In genomic region chr12:97888801-97889455, GRCm38 (mm10) we compare ENCODE assay signal across 9 mouse cellular contexts.
DNase-seq lines count a peak whose midpoint lies in the region; ATAC-seq and TF ChIP-seq lines count a peak whose summit lies in the region.
"Had no signal": no experiment of that assay in that cellular context is flagged by ENCODE, and none has a peak within 500 bp of the region (broad histone marks: within the 10 kb centered on the region; RNA-seq: fewer than 3 reads in every experiment).

No protein-coding gene starts in this region.

- no peak for TF ChIP-seq CTCF in intestine, postnatal 0 days (IDR thresholded peaks at IDR 0.05; ENCODE audit: low read depth)

- no peak for ATAC-seq in intestine, embryonic 14.5 days (replicated peaks; ENCODE audit: low FRiP score, low TSS enrichment, low read depth)
- ATAC-seq in intestine, postnatal 0 days: no peak
- ATAC-seq in midbrain, embryonic 15.5 days (replicated peaks): peak; percentile 81

- no peak for DNase-seq in intestine, embryonic 14.5 days (ENCODE audit: low spot score)
- DNase-seq in embryo, embryonic 9.5 days (ENCODE audit: extremely low spot score): peak; percentile 37
- peak; percentile 3 for DNase-seq in hindbrain, embryonic 10.5 days (ENCODE audit: low spot score)
- DNase-seq in gastrocnemius, postnatal 4 days (ENCODE audit: low spot score in 2 of 2): no peak
- DNase-seq in gastrocnemius, postnatal 36 days: no peak
- no peak for DNase-seq in heart, adult 9 months (ENCODE audit: low spot score in 2 of 2)
- DNase-seq: thymus, adult 18-20 months had no signal

- no peaks in the 10 kb centered on the region for H3K9me3 ChIP-seq in intestine, embryonic 14.5 days (ENCODE audit: control insufficient read depth, low read length)
- H3K9me3 ChIP-seq in intestine, postnatal 0 days (ENCODE audit: control insufficient read depth): no peaks in the 10 kb centered on the region
- no peaks in the 10 kb centered on the region for H3K9me3 ChIP-seq in hindbrain, embryonic 10.5 days
- H3K9me3 ChIP-seq in midbrain, embryonic 15.5 days: no peaks in the 10 kb centered on the region

- intact Hi-C loops in gastrocnemius, postnatal 36 days (cut with DNase I): no loop called here

- peak overlapping the region; percentile 33 for H3K4me2 ChIP-seq in intestine, embryonic 14.5 days (ENCODE audit: low read length)
- H3K4me2 ChIP-seq in intestine, postnatal 0 days (replicated peaks; ENCODE audit: low read depth): no peak overlapping the region
- peak overlapping the region; percentile 40 for H3K4me2 ChIP-seq in midbrain, embryonic 15.5 days

- WGBS in intestine, embryonic 14.5 days: 12% methylated on average over 12 of the region's 12 CpGs
- 20% methylated on average over 12 of the region's 12 CpGs for WGBS in intestine, postnatal 0 days
- 40% methylated on average over 12 of the region's 12 CpGs for WGBS in hindbrain, embryonic 10.5 days
- WGBS in midbrain, embryonic 15.5 days: 6% methylated on average over 12 of the region's 12 CpGs

- H3K27ac ChIP-seq in intestine, embryonic 14.5 days (ENCODE audit: low read depth): no peak overlapping the region
- H3K27ac ChIP-seq in intestine, postnatal 0 days (ENCODE audit: low read depth, low read length): no peak overlapping the region
- H3K27ac ChIP-seq in hindbrain, embryonic 10.5 days: no peak overlapping the region
- peak overlapping the region; percentile 63 for H3K27ac ChIP-seq in midbrain, embryonic 15.5 days

- H3K4me1 ChIP-seq in intestine, embryonic 14.5 days (replicated peaks; ENCODE audit: control insufficient read depth, insufficient read depth, low read length): 0 out of 2 replicates have a peak, but pooled peaks cover 4% of the 10 kb centered on the region
- no peaks in the 10 kb centered on the region for H3K4me1 ChIP-seq in intestine, postnatal 0 days (replicated peaks; ENCODE audit: control insufficient read depth, insufficient read depth, low read length)
- H3K4me1 ChIP-seq in hindbrain, embryonic 10.5 days (replicated peaks): peaks cover 18% of the 10 kb centered on the region
- peaks cover 15% of the 10 kb centered on the region for H3K4me1 ChIP-seq in midbrain, embryonic 15.5 days

- H3K27me3 ChIP-seq in intestine, embryonic 14.5 days (replicated peaks; ENCODE audit: control insufficient read depth, insufficient read depth, low read length): no peaks in the 10 kb centered on the region
- no peaks in the 10 kb centered on the region for H3K27me3 ChIP-seq in intestine, postnatal 0 days (replicated peaks; ENCODE audit: control insufficient read depth, insufficient read depth, low read length)
- H3K27me3 ChIP-seq in hindbrain, embryonic 10.5 days (ENCODE audit: insufficient read depth, poor library complexity, severe bottlenecking): no peaks in the 10 kb centered on the region
- H3K27me3 ChIP-seq in midbrain, embryonic 15.5 days (replicated peaks): no peaks in the 10 kb centered on the region

- H3K36me3 ChIP-seq in intestine, embryonic 14.5 days (ENCODE audit: control insufficient read depth, insufficient read depth, low read length): no peaks in the 10 kb centered on the region
- no peaks in the 10 kb centered on the region for H3K36me3 ChIP-seq in intestine, postnatal 0 days (ENCODE audit: control insufficient read depth, insufficient read depth)
- no peaks in the 10 kb centered on the region for H3K36me3 ChIP-seq in hindbrain, embryonic 10.5 days
- H3K36me3 ChIP-seq in midbrain, embryonic 15.5 days (replicated peaks): no peaks in the 10 kb centered on the region

- no peak overlapping the region for H3K4me3 ChIP-seq in intestine, embryonic 14.5 days (ENCODE audit: low read depth, low read length)
- H3K4me3 ChIP-seq in intestine, postnatal 0 days (ENCODE audit: low read depth, low read length): no peak overlapping the region
- H3K4me3 ChIP-seq in hindbrain, embryonic 10.5 days: no peak overlapping the region
- H3K4me3 ChIP-seq in midbrain, embryonic 15.5 days: peak overlapping the region; percentile 13; the same call in 1 of the 2 replicates

- H3K9ac ChIP-seq in intestine, embryonic 14.5 days (ENCODE audit: low read length): no peak overlapping the region
- no peak overlapping the region for H3K9ac ChIP-seq in intestine, postnatal 0 days (ENCODE audit: low read depth, low read length)
- H3K9ac ChIP-seq in midbrain, embryonic 15.5 days: no peak overlapping the region

Comparison
In these comparisons a context has a peak if more than half of its experiments do, and no peak if none do; other contexts are left out.
1. DNase-seq: peak in embryo, embryonic 9.5 days (single experiment) and hindbrain, embryonic 10.5 days (single experiment); none in intestine, embryonic 14.5 days (single experiment), gastrocnemius, postnatal 4 days (0 of 2), gastrocnemius, postnatal 36 days (0 of 2) and heart, adult 9 months (0 of 2).